Mouse (Mus musculus) C2C12 (cell line): Measurements from ENCODE around the gene Crybb2. TPM values are rescaled to one million over a fixed set of nuclear protein-coding genes. Genes with fewer than 3 reads are reported as not detected.

Source experiments
- H3K27me3 ChIP-seq: one replicate; pipeline ENCODE4 v1.6.1; 2011; ENCODE audit not compliant: control insufficient read depth, insufficient read depth, insufficient read length
- H3K36me3 ChIP-seq: one replicate; pipeline ENCODE4 v1.6.1; 2011; ENCODE audit not compliant: control insufficient read depth, insufficient read depth
- H3K4me3 ChIP-seq: one replicate; pipeline ENCODE4 v1.5.1; 2011; ENCODE audit warnings: mild to moderate bottlenecking, control low read depth; ENCODE audit not compliant: poor library complexity, insufficient read depth, severe bottlenecking
- H3K79me2 ChIP-seq: one replicate; pipeline ENCODE4 v1.6.1; 2011; ENCODE audit not compliant: control insufficient read depth, insufficient read depth
- H3K79me3 ChIP-seq: one replicate; pipeline ENCODE4 v1.6.1; 2011; ENCODE audit warnings: low read depth, control low read depth
- H3ac ChIP-seq: one replicate; pipeline ENCODE3; 2011; ENCODE audit warnings: low read depth; ENCODE audit not compliant: control insufficient read depth, insufficient read length
- CEBPB ChIP-seq: IDR thresholded peaks from one replicate; pipeline ENCODE4 v1.6.1; 2011; ENCODE audit warnings: low read depth, mild to moderate bottlenecking, control low read depth, moderate library complexity
- CTCF ChIP-seq: IDR thresholded peaks from one replicate; pipeline ENCODE4 v1.5.1; 2011; ENCODE audit not compliant: control insufficient read depth, insufficient read depth, insufficient read length
- FOSL1 ChIP-seq: IDR thresholded peaks from one replicate; pipeline ENCODE4 v1.8.0; 2011; ENCODE audit warnings: mild to moderate bottlenecking, low read length; ENCODE audit not compliant: poor library complexity, insufficient read depth, severe bottlenecking
- MAX ChIP-seq: IDR thresholded peaks from one replicate; pipeline ENCODE4 v1.6.1; 2011; ENCODE audit warnings: mild to moderate bottlenecking, control low read depth
- MYOD1 ChIP-seq: IDR thresholded peaks from one replicate; pipeline ENCODE4 v1.6.1; 2011; ENCODE audit warnings: low read depth; ENCODE audit not compliant: control insufficient read depth, insufficient read length
- MYOG ChIP-seq: IDR thresholded peaks from one replicate; pipeline ENCODE4 v1.6.1; 2011; ENCODE audit not compliant: control insufficient read depth, insufficient read length; ENCODE audit errors: extremely low read depth
- USF1 ChIP-seq: IDR thresholded peaks from one replicate; pipeline ENCODE4 v1.6.1; 2011; ENCODE audit warnings: low read depth, mild to moderate bottlenecking, control low read depth, moderate library complexity
- long read RNA-seq, 2 experiments: library from polyadenylated mRNA; unstranded; transcript quantifications; one replicate each; pipeline ENCODE4 v2.0.0; 2019 to 2020
- polyA plus RNA-seq: library from polyadenylated mRNA; unstranded; fragments of >200 nt; fragmentation: generic; extraction: Trizol; gene quantifications from one replicate; pipeline ENCODE4 v1.2.1, GENCODE M21; 2012; ENCODE audit warnings: missing spikeins

Gene Crybb2
- not detected for polyA plus RNA-seq
- long read RNA-seq, experiment 1 = 0 reads
- long read RNA-seq, experiment 2 = 0 reads

DNA sequence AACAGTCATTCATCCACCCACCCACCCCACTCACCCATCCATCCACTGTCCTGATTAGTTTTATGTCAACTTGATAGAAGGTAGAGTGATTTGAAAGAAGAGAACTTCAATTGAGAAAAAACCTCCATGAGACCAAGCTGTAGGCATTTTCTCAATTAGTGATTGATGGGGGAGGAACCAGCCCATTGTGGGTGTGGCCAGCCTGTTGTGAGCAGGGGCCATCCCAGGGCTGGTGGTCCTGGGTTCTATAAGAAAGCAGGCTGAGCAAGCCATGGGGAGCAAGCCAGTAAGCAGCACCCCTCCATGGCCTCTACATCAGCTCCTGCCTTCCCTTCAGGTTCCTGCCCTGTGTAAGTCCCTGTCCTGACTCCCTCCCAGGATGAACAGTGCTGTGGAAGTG lies at the start of gene Crybb2:
Crybb2 (minus strand) TSS at position 101 of the 400 bp plus-strand sequence.
- Histone ChIP-seq H3K4me3 (no peak within 1 kb of the TSS), H3K79me2 (no peaks in the 10 kb centered on the region), H3K79me3 (no peaks in the 10 kb centered on the region), H3K36me3 (no peaks in the 10 kb centered on the region), H3K27me3 (peaks cover 17% of the 10 kb centered on the region), H3ac (no peak within 1 kb of the TSS)
- no peak for TF ChIP-seq MYOG
- TF ChIP-seq CEBPB = no peak
- TF ChIP-seq FOSL1 = no peak
- TF ChIP-seq MAX = no peak
- no peak for TF ChIP-seq MYOD1
- TF ChIP-seq USF1 = no peak
- TF ChIP-seq CTCF = no peak

DNA sequence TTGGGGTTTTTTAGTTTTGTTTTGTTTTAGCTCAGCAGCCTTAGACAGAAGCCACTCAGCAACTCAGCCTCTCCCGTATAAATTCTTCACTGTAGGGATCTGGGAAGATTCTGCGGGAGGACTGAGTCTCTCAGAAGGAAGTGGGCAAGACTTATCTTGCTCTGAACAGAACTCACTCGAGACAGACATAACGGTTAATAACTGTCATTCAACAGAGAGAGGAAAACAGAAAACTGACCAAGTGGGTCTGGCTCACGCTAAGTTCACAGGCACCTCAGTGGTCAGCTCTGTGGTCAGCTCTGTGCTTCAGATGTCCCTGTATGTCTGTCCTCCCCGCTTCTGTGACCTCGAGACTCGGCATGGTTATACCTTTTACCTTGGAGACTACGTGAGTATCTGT lies 49.4 kb upstream of the Crybb2 start:
- H3ac ChIP-seq = no peak overlapping the region
- no peaks in the 10 kb centered on the region for H3K36me3 ChIP-seq
- no peaks in the 10 kb centered on the region for H3K79me3 ChIP-seq
- no peaks in the 10 kb centered on the region for H3K79me2 ChIP-seq
- no peak for TF ChIP-seq USF1
- TF ChIP-seq MYOD1 = no peak
- TF ChIP-seq CEBPB = no peak
- TF ChIP-seq MAX = no peak
- TF ChIP-seq CTCF = no peak
- no peaks in the 10 kb centered on the region for H3K27me3 ChIP-seq
- H3K4me3 ChIP-seq = no peak overlapping the region

DNA sequence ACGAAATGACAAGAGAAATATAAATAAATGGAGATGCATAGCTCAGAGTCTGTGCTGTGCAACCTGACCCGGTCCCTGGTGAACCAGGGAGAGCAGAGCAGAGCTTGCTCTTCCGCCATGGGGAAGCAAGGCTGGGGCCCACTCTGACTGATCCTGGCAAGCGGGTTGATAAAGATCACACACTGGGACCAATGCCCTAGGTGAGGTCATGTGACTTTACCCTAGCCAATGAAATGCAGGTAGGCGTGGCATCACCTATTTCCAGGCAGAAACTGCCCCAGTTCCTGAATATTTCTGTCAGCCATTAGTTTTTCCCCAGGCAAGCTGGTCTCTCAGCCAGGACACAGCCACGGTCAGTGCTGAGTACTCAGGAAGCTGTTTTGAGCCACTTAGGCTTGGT lies 48.8 kb upstream of the Crybb2 start:
- no peak overlapping the region for H3K4me3 ChIP-seq
- TF ChIP-seq USF1 (peak; percentile 28), FOSL1 (no peak)
- H3K27me3 ChIP-seq = no peaks in the 10 kb centered on the region
- no peak overlapping the region for H3ac ChIP-seq
- H3K79me2 ChIP-seq = no peaks in the 10 kb centered on the region
- no peaks in the 10 kb centered on the region for H3K36me3 ChIP-seq
- no peaks in the 10 kb centered on the region for H3K79me3 ChIP-seq

DNA sequence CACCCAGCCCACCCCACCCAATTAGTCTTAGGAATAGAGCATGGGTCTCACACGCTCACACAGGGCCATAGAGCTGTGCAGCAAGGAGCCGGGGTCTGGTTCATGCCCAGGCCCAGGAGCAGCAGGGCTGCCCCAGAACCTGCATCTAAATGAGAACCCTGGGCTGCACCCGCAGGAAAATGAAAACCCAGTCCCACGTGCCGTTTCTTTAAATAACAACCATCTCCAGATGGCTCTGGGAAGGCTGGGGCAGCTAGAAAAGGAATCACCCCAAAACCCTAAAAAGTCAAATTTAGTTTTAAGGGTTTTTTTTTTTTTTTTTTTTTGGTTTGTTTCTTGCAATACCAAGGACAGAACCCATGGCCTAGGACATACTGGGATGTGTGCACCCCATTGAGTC lies 47.4 kb upstream of the Crybb2 start:
- Histone ChIP-seq H3K4me3 (no peak overlapping the region), H3ac (no peak overlapping the region), H3K79me3 (no peaks in the 10 kb centered on the region), H3K79me2 (no peaks in the 10 kb centered on the region), H3K36me3 (no peaks in the 10 kb centered on the region), H3K27me3 (no peaks in the 10 kb centered on the region)
- TF ChIP-seq MYOD1 (no peak), CEBPB (no peak), FOSL1 (no peak), MAX (no peak), CTCF (no peak), USF1 (no peak), MYOG (no peak)

DNA sequence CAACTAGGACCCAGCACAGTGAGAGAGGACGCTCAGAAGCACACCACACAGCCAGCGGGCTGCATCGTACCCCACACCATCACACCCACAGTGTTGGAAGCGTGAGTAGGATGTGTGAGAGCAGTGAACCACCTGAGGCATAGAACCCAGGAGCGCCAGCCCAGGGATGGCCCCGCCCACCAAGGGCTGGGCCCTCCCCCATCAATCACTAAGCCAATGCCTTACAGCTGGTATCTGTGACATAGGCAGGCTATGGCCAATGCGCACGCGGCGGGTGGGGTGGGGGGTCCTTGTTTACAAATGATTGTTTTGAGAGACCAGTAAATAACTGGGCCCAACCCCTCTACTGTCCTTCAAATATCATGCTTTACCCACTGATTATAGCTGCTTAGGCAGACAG lies 46.0 kb upstream of the Crybb2 start:
- Histone ChIP-seq H3ac (no peak overlapping the region), H3K4me3 (no peak overlapping the region)
- no peak for TF ChIP-seq CTCF
- TF ChIP-seq MYOD1 = no peak
- TF ChIP-seq MYOG = no peak
- no peak for TF ChIP-seq USF1
- no peak for TF ChIP-seq CEBPB
- TF ChIP-seq MAX = no peak
- no peak for TF ChIP-seq FOSL1

DNA sequence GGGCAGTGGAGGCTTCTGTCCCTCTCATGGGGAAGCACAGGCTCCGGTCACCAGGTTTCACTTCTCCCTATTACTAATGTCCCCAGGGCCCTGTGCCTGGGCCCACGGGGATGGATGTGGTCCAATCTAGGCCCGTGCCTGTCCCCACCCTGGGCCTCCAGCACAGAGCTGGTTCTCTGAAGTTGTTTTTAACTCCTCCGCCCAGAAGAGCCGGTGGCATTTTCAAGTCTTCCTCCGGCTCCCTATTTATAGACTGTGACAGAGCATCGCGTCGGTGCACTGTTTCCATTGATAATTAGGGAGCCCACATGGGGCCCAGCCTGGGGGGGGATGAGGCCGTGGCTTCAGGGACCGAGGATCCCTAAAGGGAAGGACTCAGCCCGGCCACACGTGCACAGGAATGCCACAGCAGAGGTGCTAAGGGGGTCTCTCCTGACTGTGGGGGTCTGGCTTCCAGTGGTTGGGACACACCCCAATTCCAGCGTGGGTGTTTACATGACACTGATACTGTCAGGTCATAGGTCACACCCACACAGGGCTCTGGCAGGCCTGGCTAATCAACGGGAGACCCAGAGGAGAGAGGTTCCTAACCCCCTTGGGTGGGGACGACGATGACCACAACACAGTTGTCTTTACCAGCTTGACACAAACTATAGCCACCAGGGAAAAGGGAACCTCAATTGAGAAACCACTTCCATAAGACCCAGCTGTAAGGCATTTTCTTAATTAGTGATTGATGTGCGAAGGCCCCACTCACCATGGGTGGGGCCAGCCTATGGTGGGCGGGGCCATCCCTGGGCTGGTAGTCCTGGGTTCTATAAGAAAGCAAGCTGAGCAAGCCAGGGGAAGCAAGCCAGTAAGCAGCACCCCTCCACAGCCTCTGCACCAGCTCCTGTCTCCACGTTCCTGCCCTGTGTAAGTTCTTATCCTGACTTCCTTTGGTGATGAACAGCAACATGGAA lies 44.6 kb upstream of the Crybb2 start:
- TF ChIP-seq MYOD1 (no peak), CTCF (no peak), USF1 (no peak), MAX (no peak), MYOG (no peak), FOSL1 (no peak), CEBPB (no peak)
- no peaks in the 10 kb centered on the region for H3K27me3 ChIP-seq
- H3K79me2 ChIP-seq = no peaks in the 10 kb centered on the region
- H3K36me3 ChIP-seq = no peaks in the 10 kb centered on the region
- no peak overlapping the region for H3ac ChIP-seq
- H3K4me3 ChIP-seq = no peak overlapping the region
- no peaks in the 10 kb centered on the region for H3K79me3 ChIP-seq

More for the DNA sequence above, 46.0 kb upstream of the Crybb2 start:
- Histone ChIP-seq H3K27me3 (no peaks in the 10 kb centered on the region), H3K79me2 (no peaks in the 10 kb centered on the region), H3K79me3 (no peaks in the 10 kb centered on the region), H3K36me3 (no peaks in the 10 kb centered on the region)
